Mouse (Mus musculus) brain, embryonic 18.5 days (tissue): ENCODE measurements around the gene Tmem178.

ENCODE experiments used
- DNase-seq: peaks from one replicate; pipeline ENCODE4 v3.0.0-alpha.2; 2012; ENCODE audit warnings: low read depth, low spot score

The Tmem178 gene

DNA sequence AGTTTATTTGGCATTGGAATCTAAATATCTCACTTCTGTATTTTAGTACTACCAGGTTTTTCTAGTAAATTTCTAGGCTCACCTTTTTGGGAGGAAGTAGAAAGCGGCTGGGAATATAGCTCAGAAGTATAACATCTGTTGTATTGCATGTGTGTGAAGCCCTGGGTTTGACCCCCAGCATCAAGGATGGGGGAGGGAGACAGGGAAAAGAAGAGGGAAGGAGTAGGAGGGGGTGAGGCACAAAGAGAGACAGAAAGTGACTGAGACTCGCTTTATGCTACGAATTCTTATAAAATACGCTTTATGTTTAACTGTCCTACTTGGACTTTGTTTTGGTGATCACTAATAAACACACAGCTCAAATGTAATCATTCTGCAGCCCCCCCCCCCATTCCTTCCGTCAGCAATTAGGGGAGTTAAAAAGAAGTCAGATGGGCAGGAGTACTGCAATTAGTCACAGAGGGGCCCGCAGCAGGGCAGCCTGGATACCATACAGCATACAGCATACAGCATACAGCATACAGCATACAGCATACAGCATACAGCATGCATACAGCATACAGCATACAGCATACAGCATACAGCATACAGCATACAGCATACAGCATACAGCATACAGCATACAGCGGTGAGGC is 103.6 kb downstream of the Tmem178 start:
- DNase-seq: no peak
